Mouse (Mus musculus): ENCODE data around the gene Ms4a4b.
"Not testable (repeated sequence)": the region's sequence is repeated elsewhere in the genome, so short reads cannot be mapped to it uniquely, and the experiment has no call there.

GRCm38 (mm10) chr19:11431209-11431608 is 12.1 kb upstream of the Ms4a4b start:
- not testable (repeated sequence) for TF ChIP-seq CTCF (conservative IDR thresholded peaks at IDR 0.05; ENCODE audit: low read length); NANOG (IDR thresholded peaks at IDR 0.05; ENCODE audit: borderline replicate concordance, low read length); POU5F1 (IDR thresholded peaks at IDR 0.05; ENCODE audit: borderline replicate concordance, low read length)

Measured in E14TG2a.4 (cell line).